Mouse (Mus musculus): Measurements from ENCODE around the gene 4930469K13Rik. TPM values are rescaled to one million over a fixed set of nuclear protein-coding genes. Genes with fewer than 3 reads are reported as not detected.

4930469K13Rik gene
- total RNA-seq, 2 experiments from 2014 or later = not detected

DNA sequence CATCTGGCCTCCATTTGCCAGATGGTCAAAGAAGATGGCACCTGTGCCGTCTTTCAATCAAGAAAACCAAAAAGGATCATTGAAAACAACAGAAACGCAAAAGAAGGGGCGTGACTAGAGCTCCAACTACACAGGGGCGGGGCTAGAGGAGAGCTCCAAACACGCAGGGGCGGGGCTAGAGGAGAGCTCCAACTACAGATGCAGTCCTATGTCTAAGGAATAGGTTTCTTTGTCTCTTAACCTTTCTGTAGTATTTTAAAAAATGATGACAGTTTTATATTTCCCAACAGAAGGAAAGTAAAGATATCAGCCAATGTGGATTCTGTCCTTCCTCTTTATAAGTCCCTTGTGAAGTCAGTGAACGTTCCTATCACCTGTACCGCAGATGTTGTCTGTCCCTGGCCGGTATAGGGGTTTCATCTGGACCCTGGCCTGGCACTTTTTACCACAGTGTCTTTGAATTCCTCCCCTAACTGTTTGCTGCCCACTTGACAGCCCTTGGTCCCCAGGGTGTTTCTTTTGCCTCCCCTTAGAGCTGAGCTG lies 153.5 kb downstream of the 4930469K13Rik start:
- no peak for DNase-seq (ENCODE audit: low spot score in 2 of 2)

DNA sequence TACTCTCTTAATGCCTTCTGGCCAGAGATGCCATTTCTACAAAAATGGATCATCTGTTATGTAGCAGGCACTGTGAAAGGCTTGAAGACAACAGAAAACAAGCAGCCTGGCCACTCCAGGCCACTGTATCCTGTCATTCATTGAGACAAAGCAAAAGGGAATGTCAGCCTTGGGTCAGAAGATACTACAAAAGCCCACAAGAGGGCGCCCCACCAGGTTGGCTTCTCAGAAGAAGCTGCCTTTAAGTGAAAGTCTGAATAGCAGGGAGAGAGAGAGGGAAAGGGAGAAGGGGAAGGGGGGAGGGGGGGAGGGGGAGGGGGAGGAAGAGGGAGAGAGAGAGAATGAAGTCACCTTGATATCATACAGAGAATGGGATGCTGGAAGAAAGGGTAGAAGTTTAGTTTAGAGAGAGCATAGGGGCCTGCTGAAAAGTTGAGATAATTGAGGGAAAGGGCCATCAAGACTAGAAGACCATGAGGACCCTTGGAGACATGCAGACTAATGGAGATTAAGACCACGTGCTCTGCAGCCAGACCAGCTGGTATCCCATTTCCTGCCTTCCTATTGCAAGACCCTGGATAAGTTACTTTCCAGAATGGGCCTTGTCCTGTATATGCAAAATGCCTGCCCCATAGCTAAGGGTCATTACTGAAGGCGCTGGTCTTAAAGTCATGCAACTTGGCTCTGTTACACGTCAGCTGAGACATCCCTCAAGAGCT lies 154.1 kb downstream of the 4930469K13Rik start:
- no peak for DNase-seq (ENCODE audit: low spot score in 2 of 2)

DNA sequence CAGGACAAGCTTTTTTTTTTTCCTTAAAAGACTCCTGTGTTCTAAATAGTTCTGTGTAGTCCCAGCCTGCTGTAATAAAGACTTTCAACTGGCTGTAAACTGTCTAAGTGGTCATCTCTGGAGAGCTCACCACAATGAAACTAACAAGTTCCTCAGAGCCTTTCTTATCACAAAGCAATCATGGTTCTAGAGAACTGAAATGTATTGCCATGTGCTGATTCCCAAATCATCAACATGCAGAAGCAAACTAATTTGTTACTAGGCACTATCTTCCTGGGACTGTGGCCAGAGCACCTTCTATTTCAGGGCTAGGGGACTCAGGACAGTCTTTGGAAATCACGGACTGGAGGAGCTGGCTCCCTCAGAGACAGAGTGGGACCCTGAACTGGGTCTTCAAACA lies 154.8 kb downstream of the 4930469K13Rik start:
- DNase-seq (ENCODE audit: low spot score in 2 of 2) = no peak

DNA sequence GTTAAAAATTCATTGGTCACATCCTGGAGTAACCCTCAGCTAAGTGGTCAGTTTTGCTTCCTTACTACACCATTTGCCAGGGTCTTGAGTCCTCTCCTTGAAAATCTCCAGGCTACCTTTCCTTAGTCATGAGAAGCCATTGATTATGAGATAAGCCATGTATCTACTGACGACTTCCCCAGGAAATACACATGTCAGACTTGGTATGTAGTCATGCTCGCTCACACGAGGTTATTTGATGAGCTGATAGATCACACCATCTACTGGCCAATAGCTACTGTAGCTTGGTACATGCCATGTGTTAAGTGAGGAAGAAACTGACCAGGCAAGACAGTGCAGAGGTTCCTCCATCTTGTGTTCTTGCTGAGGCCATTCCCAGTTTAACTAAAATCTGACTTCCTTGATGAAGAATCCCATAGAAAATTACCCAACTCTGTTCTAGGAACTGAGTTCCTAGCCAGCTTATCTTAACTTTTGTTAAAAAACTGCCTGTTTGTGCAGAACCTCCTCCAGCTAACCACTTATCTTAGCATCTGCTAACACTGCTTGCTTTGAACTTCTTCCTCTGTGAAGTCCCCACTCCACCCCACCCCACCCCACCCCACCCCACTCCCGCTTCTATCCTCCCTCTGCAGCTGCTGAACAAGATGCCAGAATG lies 158.8 kb downstream of the 4930469K13Rik start:
- DNase-seq (ENCODE audit: low spot score in 2 of 2) = no peak

DNA sequence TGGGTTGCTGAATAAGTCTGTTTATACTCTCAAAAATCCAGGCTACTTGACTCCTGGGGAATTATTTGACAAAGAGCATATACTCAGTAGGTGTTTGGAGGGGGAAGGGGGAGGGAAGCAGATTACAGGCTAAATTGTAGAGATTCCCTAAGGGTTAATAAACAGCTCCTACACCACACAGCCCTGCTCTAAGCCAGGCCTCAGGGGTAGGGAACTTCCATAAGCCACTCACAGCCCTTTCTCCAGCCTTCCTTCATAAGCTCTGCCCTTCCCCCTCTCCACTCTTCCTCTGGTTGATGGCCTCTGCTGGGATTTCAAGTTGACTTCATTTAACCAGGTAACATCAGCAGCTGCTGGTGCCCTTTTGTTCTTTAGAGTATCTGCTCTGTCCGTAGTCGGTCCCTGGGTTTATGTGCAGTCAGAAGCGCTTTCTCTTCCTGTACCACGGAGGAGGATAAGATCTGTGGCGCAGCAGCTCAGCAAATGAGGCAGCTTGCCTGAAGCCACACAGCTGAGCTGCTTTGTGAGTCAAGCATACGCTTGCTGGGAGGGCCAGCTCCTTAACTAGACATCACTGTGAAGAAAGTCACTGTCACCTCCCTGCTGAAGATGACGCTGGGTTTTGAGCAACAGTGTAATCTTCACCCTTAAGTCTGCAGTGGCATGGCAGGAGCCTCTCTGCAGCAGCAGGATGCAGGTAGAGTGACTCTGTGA lies 159.6 kb downstream of the 4930469K13Rik start:
- no peak for DNase-seq (ENCODE audit: low spot score in 2 of 2)

DNA sequence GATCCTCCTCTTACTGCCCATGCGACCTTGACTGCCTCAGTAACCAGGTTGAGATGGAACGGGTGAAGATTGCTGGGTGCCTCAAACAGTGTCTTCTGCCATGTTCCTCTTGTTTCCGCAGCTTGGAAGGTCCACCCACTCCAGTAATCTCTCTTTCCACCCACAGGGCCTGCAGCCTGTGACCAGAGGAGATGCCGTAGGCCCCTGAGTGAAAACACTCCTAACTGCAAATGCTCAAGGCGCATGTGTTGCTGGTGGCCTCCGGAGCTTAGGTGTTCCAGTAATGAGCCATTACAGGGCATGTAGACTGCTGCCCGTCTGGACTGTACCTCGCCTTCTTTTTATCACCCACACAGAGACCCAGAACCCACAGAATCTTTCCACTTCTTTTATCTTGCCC lies 160.7 kb downstream of the 4930469K13Rik start:
- DNase-seq (ENCODE audit: low spot score in 2 of 2) = no peak

DNA sequence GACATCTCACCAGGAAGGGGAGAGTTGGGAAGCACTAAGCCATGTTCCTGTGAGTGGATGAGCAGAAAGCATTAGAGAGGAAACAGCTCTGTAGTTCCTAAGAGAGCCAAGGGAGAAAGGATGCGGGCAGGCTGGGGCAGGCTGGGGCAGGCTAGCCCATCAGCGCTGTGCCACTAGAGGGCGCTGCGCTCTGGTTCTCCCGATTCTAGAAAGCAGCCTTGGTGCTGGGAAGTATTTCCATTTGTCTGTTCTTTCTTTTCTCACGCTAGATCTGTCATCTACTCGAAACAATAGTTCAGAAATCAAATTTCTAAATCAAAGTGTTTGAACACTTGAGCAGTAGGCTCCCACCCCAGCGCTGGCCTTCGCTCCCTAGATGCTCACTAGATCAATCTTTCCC lies 164.1 kb downstream of the 4930469K13Rik start:
- no peak for DNase-seq (ENCODE audit: low spot score in 2 of 2)

DNA sequence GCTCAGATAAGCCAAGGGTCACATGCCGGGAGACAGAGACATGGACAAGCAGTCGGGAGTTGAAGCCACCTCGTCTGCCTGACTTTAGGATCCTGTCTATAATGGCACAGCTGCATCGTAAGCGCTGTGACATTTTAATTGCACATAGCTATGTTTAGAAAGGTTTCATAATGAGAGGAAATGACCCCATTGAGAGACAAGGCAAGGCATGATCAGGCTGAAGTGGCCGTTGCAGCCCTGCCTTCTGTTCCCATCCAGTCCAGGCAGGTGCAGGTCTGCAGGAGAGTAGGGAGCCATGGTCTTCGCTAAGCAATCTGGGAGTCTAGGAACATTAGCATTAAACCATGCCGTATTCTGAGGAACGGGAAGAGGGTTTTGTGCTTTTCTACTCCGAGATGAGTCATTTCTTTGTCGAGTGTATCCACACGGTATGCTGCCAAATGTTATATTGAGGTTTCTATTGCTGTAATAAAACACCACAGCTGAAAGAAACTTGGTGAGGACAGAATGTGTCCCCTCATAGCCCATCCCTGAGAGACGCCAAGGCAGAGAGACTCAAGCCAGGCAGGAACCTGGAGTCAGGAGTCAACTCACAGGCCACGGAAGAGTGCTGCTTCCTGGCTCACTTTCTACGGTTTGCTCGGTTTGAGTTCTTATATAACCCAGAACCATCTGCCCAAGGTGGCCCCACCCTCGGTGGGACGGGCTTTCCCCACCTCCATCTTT lies 165.8 kb downstream of the 4930469K13Rik start:
- DNase-seq (ENCODE audit: low spot score in 2 of 2) = no peak

DNA sequence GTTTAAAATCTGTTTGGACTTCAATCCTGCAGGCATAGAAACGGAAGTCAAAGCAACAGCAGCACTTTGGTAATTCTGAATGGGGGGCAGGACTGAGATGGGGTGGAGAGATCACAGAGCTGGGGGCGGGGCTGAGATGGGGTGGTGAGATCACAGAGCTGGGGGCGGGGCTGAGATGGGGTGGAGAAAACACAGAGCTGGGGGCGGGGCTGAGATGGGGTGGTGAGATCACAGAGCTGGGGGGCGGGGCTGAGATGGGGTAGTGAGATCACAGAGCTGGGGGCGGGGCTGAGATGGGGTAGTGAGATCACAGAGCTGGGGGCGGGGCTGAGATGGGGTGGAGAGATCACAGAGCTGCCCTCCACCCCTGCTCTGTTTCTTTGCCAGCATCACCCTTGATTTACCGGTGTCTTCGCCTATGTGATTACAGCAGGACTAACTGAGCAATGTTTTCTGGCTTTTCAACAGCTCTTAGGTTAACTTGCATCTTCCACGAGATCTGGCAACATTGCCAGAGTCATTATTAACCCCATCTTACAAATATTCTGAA lies 166.4 kb downstream of the 4930469K13Rik start:
- DNase-seq (ENCODE audit: low spot score in 2 of 2) = no peak

DNA sequence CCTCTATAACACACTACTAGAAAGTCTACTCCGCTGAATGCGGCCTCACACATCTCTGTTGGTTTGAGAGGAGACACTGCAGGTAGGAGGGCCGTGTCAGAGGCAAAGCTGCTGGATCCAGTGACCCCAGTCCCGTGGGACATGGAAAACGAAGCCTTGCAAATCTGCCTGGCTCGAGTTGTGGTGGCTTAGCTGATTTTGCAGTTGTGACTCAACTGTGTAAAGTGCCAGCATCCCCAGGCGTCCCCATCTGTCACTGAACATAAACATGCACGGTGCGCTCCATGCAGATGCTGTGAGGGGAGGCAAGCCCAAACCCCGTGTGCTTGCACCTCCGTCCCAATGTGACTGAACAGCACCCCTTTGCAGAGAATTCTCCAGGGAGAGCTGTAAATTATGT lies 168.9 kb downstream of the 4930469K13Rik start:
- DNase-seq (ENCODE audit: low spot score in 2 of 2) = no peak

DNA sequence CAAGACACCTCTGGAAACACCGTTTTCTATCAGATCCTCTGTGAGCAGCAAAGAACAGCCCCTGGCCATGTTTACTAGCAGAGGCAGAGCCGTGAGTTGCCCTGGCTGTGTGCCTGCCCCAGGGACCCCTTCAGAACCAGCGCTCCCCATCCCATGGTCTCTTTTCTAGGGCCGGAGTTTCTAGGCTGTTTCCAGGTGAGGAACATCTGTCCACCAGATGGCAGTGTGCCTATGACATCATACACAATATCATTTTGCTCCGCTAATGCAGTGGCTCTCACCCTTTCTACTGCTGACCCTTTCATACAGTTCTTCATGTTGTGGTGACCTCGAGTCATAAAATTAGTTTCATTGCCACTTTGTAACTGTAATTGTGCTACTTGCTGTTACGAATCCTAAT lies 169.7 kb downstream of the 4930469K13Rik start:
- no peak for DNase-seq (ENCODE audit: low spot score in 2 of 2)

DNA sequence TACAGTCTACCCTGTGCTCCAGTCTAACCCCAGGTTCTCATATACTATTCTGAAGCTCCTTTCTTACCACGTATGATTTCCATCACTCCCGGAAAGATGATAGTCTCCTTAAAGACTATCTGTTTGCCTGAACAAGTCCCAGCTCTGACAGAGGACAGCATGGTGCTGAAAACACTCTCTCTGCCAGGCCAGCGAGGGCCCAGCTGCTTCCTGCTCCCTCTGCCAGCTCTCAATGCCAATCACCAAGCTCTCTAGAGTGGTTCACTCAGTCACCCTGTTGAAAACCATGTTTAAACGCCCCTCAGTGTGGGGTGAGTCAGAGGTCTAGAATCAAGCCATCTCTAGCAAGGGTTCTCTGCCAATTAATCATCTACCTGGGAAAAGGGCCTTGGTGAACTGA lies 170.5 kb downstream of the 4930469K13Rik start:
- peak; percentile 55 to 70 for DNase-seq (ENCODE audit: low spot score in 2 of 2)

DNA sequence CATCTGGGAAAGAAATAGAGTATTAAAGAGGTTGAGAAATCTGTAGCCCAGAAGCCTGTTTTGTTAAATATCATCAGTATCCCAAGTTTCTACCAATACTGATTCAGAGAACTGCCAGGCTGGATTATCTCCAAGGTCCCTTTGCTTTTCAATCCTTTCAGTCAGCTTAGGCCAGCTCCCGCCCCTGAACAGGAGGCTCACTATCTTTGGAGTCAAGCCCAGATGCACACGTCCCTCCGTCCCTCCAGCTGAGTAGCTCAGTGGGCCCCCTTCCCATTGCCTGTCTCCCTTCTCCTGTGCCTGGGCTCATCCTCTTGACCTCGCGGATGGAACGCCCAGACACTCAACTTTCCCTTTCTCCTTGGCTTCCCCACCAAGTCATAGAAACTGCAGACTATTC lies 171.0 kb downstream of the 4930469K13Rik start:
- DNase-seq (ENCODE audit: low spot score in 2 of 2) = peak in 1 of 2 experiments; percentile 49

DNA sequence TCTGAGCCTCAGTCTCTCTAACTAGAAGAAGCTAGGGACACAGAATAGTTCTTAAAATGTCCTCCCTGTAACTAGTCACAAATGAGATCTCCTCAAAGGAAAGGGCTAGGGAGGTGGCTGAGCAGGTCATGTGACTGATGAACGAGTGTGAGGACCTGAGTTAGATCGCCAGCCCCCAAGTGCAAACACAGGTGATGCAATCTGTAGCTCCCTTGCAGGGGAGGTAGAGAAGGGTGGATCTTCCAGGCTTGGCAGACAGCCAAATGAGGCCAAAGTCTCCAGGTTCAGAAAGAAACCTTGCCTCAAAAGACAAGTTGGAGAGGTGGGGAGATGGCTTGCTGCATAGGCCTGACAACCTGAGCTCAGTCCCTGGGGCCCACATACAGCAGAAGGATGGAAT lies 171.8 kb downstream of the 4930469K13Rik start:
- DNase-seq (ENCODE audit: low spot score in 2 of 2) = no peak

DNA sequence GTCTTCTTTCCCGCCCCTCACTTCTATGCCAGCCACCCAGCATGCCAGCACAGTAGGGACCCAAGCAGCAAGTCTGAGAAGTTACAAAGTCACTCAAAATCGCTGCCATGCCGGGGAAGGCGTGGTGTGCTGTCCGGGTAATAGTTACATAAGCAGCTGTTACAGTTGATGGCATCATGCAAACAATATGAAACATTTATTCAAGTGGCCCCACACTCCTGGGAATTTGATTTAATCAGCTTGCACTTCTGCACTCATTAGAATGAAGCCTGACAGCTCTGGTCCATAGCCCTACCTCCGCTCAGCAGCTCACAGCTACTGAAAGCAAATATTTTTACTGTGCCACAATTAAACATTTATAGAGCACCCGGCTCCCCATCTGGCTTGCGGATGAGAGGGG lies 172.6 kb downstream of the 4930469K13Rik start:
- DNase-seq (ENCODE audit: low spot score in 2 of 2) = no peak

Other genes with a start within 250 kb of the 4930469K13Rik start
- gene Kcnmb1, start 135.5 kb downstream of the 4930469K13Rik start, total RNA-seq (2021) = under 1 TPM; 0.16 to 0.26 TPM
- gene Kcnip1, start 105.4 kb downstream of the 4930469K13Rik start, total RNA-seq (2021) = 10 to 100 TPM; 30.6 to 31.3 TPM
- gene Lcp2, start 51.6 kb downstream of the 4930469K13Rik start, total RNA-seq (2021) = 1 to 10 TPM; 4.1 to 5.1 TPM
- not detected for gene Foxi1, start 109.5 kb upstream of the 4930469K13Rik start, total RNA-seq (2021)
- under 1 TPM; 0.60 to 0.74 TPM for gene Fam196b, start 216.3 kb upstream of the 4930469K13Rik start, total RNA-seq (2021)